Mouse (Mus musculus): Measurements from ENCODE around the gene Lsm2.
"Not testable (repeated sequence)": the region's sequence is repeated elsewhere in the genome, so short reads cannot be mapped to it uniquely, and the experiment has no call there.

Lsm2 gene

DNA sequence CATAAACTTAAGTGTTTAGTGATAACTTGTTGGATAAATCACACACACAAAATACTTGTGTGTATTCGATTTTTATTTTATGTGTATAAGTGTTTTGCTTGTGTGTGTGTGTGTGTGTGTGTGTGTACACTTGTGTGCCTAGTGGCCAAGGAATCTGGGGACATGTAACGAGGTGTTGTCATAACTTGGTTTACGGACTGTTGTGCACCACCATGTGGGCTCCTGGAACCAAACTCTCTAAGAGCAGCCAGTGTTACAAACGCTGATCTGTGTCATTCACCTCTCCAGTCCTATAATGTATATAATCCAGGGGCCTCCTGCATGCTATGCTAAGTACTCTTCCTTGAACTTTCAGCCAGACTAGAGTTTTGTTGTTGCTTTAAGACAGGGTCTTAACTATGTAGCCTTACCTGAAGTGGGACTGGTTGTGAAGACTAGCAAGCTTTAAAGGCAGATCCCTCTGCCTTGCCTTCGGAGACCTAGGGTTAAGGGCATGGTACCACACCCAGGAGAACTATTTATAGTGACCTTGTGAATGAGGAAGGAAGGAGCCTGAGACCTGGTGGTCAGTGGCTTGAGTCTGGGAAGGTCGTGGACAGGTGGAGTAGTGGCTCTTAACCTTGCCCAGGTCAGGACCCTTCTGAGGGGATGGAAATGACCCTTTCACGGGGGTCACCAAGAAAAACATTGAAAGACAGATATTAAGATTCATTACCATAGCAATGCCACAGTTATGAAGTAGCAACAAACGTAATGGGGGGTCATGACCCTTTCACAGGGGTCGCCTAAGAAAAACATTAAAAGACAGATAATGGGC is 21.6 kb downstream of the Lsm2 start:
- Histone ChIP-seq H3K4me3 (replicated peaks; ENCODE audit: low read length) (peak overlapping the region; percentile 97), H3K27me3 (ENCODE audit: insufficient read depth, low read length) (no peaks in the 10 kb centered on the region), H3K9me3 (ENCODE audit: low read length) (no peaks in the 10 kb centered on the region), H3K4me1 (replicated peaks; ENCODE audit: low read depth, low read length) (peaks cover 64% of the 10 kb centered on the region), H3K36me3 (ENCODE audit: insufficient read depth, low read length) (peaks cover 71% of the 10 kb centered on the region)
- no peak for TF ChIP-seq CTCF (conservative IDR thresholded peaks at IDR 0.05; ENCODE audit: low read length)
- no peak for TF ChIP-seq NANOG (IDR thresholded peaks at IDR 0.05; ENCODE audit: borderline replicate concordance, low read length)
- TF ChIP-seq POU5F1 (IDR thresholded peaks at IDR 0.05; ENCODE audit: borderline replicate concordance, low read length), result no peak

GRCm38 (mm10) chr17:35004075-35004717 is 22.5 kb downstream of the Lsm2 start:
- Histone ChIP-seq H3K9me3 (ENCODE audit: low read length) (no peaks in the 10 kb centered on the region), H3K36me3 (ENCODE audit: insufficient read depth, low read length) (peaks cover 71% of the 10 kb centered on the region), H3K4me3 (replicated peaks; ENCODE audit: low read length) (0 out of 2 replicates have a peak overlapping the region, but pooled peaks have one; percentile 35), H3K4me1 (replicated peaks; ENCODE audit: low read depth, low read length) (peaks cover 56% of the 10 kb centered on the region), H3K27me3 (ENCODE audit: insufficient read depth, low read length) (no peaks in the 10 kb centered on the region)
- no peak for TF ChIP-seq NANOG (IDR thresholded peaks at IDR 0.05; ENCODE audit: borderline replicate concordance, low read length)
- no peak for TF ChIP-seq POU5F1 (IDR thresholded peaks at IDR 0.05; ENCODE audit: borderline replicate concordance, low read length)
- no peak for TF ChIP-seq CTCF (conservative IDR thresholded peaks at IDR 0.05; ENCODE audit: low read length)

- TF ChIP-seq CTCF (conservative IDR thresholded peaks at IDR 0.05; ENCODE audit: low read length), result no peak
- no peak for TF ChIP-seq POU5F1 (IDR thresholded peaks at IDR 0.05; ENCODE audit: borderline replicate concordance, low read length)
- no peak for TF ChIP-seq NANOG (IDR thresholded peaks at IDR 0.05; ENCODE audit: borderline replicate concordance, low read length)
- H3K9me3 ChIP-seq (ENCODE audit: low read length), result no peaks in the 10 kb centered on the region
- no peaks in the 10 kb centered on the region for H3K27me3 ChIP-seq (ENCODE audit: insufficient read depth, low read length)
- peaks cover 49% of the 10 kb centered on the region for H3K4me1 ChIP-seq (replicated peaks; ENCODE audit: low read depth, low read length)
- H3K4me3 ChIP-seq (replicated peaks; ENCODE audit: low read length), result peak overlapping the region; percentile 35; the same call in 1 of the 2 replicates
- H3K36me3 ChIP-seq (ENCODE audit: insufficient read depth, low read length), result peaks cover 79% of the 10 kb centered on the region
Observed at GRCm38 (mm10) chr17:35005158-35005557, 23.5 kb downstream of the Lsm2 start.

- Histone ChIP-seq H3K4me1 (replicated peaks; ENCODE audit: low read depth, low read length) (peaks cover 56% of the 10 kb centered on the region), H3K36me3 (ENCODE audit: insufficient read depth, low read length) (peaks cover 87% of the 10 kb centered on the region)
- not testable (repeated sequence) for H3K9me3 ChIP-seq (ENCODE audit: low read length); H3K27me3 ChIP-seq (ENCODE audit: insufficient read depth, low read length); H3K4me3 ChIP-seq (replicated peaks; ENCODE audit: low read length)
Observed at GRCm38 (mm10) chr17:35005902-35006301, 24.2 kb downstream of the Lsm2 start.

DNA sequence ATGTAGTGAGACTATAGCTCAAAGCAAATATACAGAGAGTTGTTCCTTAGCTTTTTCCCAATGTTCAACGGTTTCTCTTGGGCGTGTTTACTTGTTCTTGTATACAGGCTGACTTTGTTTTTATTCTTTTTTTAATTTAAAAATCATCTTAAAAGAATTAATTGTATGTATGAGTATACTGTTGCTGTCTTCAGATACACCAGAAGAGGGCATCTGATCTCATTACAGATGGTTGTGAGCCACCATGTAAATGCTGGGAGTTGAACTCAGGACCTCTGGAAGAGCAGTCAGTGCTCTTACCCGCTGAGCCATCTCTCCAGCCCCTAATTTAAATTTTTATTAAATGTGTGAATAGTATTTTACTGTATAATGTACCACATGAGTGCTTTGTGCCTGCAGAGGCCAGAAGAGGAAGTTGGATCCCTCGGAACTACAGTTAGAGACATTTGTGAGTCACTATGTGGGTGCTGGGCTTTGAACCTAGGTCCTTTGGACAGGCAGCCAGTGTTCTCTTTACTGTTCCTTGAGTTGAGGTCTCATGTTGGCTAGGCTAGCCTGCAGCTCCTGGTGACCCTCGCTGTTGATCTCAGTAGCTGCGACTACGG is 25.8 kb downstream of the Lsm2 start:
- Histone ChIP-seq H3K36me3 (ENCODE audit: insufficient read depth, low read length) (peaks cover 99% of the 10 kb centered on the region), H3K4me1 (replicated peaks; ENCODE audit: low read depth, low read length) (peaks cover 67% of the 10 kb centered on the region), H3K9me3 (ENCODE audit: low read length) (no peaks in the 10 kb centered on the region), H3K4me3 (replicated peaks; ENCODE audit: low read length) (no peak overlapping the region), H3K27me3 (ENCODE audit: insufficient read depth, low read length) (no peaks in the 10 kb centered on the region)
- TF ChIP-seq POU5F1 (IDR thresholded peaks at IDR 0.05; ENCODE audit: borderline replicate concordance, low read length), result no peak
- TF ChIP-seq CTCF (conservative IDR thresholded peaks at IDR 0.05; ENCODE audit: low read length), result no peak
- no peak for TF ChIP-seq NANOG (IDR thresholded peaks at IDR 0.05; ENCODE audit: borderline replicate concordance, low read length)

GRCm38 (mm10) chr17:35009586-35009985 is 27.9 kb downstream of the Lsm2 start:
- Histone ChIP-seq H3K36me3 (ENCODE audit: insufficient read depth, low read length) (peaks cover 99% of the 10 kb centered on the region), H3K9me3 (ENCODE audit: low read length) (no peaks in the 10 kb centered on the region), H3K27me3 (ENCODE audit: insufficient read depth, low read length) (no peaks in the 10 kb centered on the region), H3K4me3 (replicated peaks; ENCODE audit: low read length) (no peak overlapping the region), H3K4me1 (replicated peaks; ENCODE audit: low read depth, low read length) (peaks cover 67% of the 10 kb centered on the region)
- TF ChIP-seq NANOG (IDR thresholded peaks at IDR 0.05; ENCODE audit: borderline replicate concordance, low read length), result no peak
- no peak for TF ChIP-seq CTCF (conservative IDR thresholded peaks at IDR 0.05; ENCODE audit: low read length)
- no peak for TF ChIP-seq POU5F1 (IDR thresholded peaks at IDR 0.05; ENCODE audit: borderline replicate concordance, low read length)

DNA sequence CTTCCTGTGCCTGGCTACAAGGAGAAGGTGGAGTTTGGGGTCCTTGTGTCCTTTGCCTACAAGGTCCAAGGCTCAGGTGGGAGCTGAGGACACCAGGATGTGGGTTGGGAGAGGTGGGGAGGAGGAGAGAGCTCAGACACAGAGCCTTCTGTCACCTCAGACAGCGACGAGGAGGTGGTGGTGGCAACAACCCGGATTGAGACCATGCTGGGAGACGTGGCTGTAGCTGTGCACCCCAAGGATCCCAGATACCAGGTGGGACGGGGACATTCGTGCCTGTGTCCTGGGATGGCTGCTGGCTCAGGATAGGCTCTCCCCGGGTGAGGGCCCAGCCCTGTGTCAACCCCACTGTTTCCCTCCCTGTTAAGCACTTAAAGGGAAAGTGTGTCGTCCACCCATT is 29.8 kb downstream of the Lsm2 start:
- Histone ChIP-seq H3K36me3 (ENCODE audit: insufficient read depth, low read length) (peaks cover 100% of the 10 kb centered on the region), H3K9me3 (ENCODE audit: low read length) (no peaks in the 10 kb centered on the region), H3K27me3 (ENCODE audit: insufficient read depth, low read length) (no peaks in the 10 kb centered on the region), H3K4me1 (replicated peaks; ENCODE audit: low read depth, low read length) (peaks cover 72% of the 10 kb centered on the region), H3K4me3 (replicated peaks; ENCODE audit: low read length) (no peak overlapping the region)
- no peak for TF ChIP-seq POU5F1 (IDR thresholded peaks at IDR 0.05; ENCODE audit: borderline replicate concordance, low read length)
- TF ChIP-seq CTCF (conservative IDR thresholded peaks at IDR 0.05; ENCODE audit: low read length), result no peak
- TF ChIP-seq NANOG (IDR thresholded peaks at IDR 0.05; ENCODE audit: borderline replicate concordance, low read length), result no peak

GRCm38 (mm10) chr17:35012430-35012829 is 30.8 kb downstream of the Lsm2 start:
- Histone ChIP-seq H3K27me3 (ENCODE audit: insufficient read depth, low read length) (no peaks in the 10 kb centered on the region), H3K36me3 (ENCODE audit: insufficient read depth, low read length) (peaks cover 100% of the 10 kb centered on the region), H3K9me3 (ENCODE audit: low read length) (no peaks in the 10 kb centered on the region), H3K4me3 (replicated peaks; ENCODE audit: low read length) (no peak overlapping the region), H3K4me1 (replicated peaks; ENCODE audit: low read depth, low read length) (peaks cover 82% of the 10 kb centered on the region)
- no peak for TF ChIP-seq NANOG (IDR thresholded peaks at IDR 0.05; ENCODE audit: borderline replicate concordance, low read length)
- TF ChIP-seq CTCF (conservative IDR thresholded peaks at IDR 0.05; ENCODE audit: low read length), result no peak
- TF ChIP-seq POU5F1 (IDR thresholded peaks at IDR 0.05; ENCODE audit: borderline replicate concordance, low read length), result no peak
